Mouse (Mus musculus) olfactory bulb, adult 2 months (tissue): ENCODE measurements around the gene Slc44a3. TPM values are rescaled to one million over a fixed set of nuclear protein-coding genes. Genes with fewer than 3 reads are reported as not detected.

Experiments
- H3K27ac ChIP-seq: fragments of 200-500 bp; 2 replicates; pipeline ENCODE4 v1.5.1; 2012; ENCODE audit warnings: low read depth, low read length; ENCODE audit not compliant: insufficient read depth
- H3K4me1 ChIP-seq: fragments of 200-500 bp; 2 replicates; pipeline ENCODE4 v1.6.1; 2012; ENCODE audit warnings: low read length; ENCODE audit not compliant: control insufficient read depth, insufficient read depth
- H3K4me3 ChIP-seq: fragments of 200-500 bp; 2 replicates; pipeline ENCODE4 v1.5.1; 2012; ENCODE audit warnings: mild to moderate bottlenecking, low read depth, low read length, moderate library complexity; ENCODE audit not compliant: insufficient read depth
- CTCF ChIP-seq: fragments of 200-500 bp; IDR thresholded peaks from 2 replicates; pipeline ENCODE4 v1.5.1; 2012; ENCODE audit warnings: low read depth, mild to moderate bottlenecking, low read length, moderate library complexity; ENCODE audit not compliant: insufficient read depth
- POLR2A ChIP-seq: fragments of 200-500 bp; IDR thresholded peaks from 2 replicates; pipeline ENCODE4 v1.6.1; 2012; ENCODE audit warnings: mild to moderate bottlenecking, low read depth, low read length, moderate library complexity; ENCODE audit not compliant: insufficient read depth
- WGBS: fragments of 180-500 bp; shearing (Covaris S2); methylation state at CpG from one replicate; pipeline ENCODE4 v1.1.7; 2018; 5-methylcytosine and 5-hydroxymethylcytosine counted together
- polyA plus RNA-seq: library from polyadenylated mRNA; stranded (reverse); fragments of >200 nt; gene quantifications from 2 replicates; pipeline ENCODE4 v1.2.4, GENCODE M21; 2012; ENCODE audit warnings: low replicate concordance; ENCODE audit not compliant: missing spikeins, insufficient read depth, insufficient read length

The Slc44a3 gene
- polyA plus RNA-seq, 1 experiment, result not detected

GRCm38 (mm10) chr3:121442288-121442687, 89.9 kb downstream of the Slc44a3 start:
- H3K4me3 ChIP-seq, result no peak overlapping the region
- WGBS, result 73% methylated on average over 5 of the region's 5 CpGs
- TF ChIP-seq POLR2A (no peak), CTCF (no peak)
- peaks cover 38% of the 10 kb centered on the region for H3K4me1 ChIP-seq
- no peak overlapping the region for H3K27ac ChIP-seq

DNA sequence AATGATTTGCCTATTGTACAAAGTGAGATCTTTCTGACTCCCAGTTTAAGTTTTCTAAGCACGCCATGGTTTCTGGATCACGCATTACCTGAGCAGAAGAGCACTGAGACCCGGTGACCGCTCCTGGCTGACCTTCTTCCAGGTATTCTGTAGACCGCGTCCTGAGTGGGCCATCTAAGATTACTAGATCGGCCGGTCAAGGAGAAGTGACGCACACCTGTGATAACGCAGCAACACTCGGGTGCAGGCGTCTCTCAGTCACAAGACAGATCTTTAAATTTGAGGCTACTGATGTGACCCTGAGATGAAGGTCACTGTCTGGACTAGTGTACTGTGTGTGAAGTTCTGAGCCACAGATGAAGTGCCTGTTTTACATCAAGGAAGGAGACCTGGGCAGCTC, 90.7 kb downstream of the Slc44a3 start:
- H3K27ac ChIP-seq, result no peak overlapping the region
- TF ChIP-seq CTCF (no peak), POLR2A (no peak)
- 95% methylated on average over 12 of the region's 12 CpGs for WGBS
- peaks cover 41% of the 10 kb centered on the region for H3K4me1 ChIP-seq
- H3K4me3 ChIP-seq, result no peak overlapping the region

DNA sequence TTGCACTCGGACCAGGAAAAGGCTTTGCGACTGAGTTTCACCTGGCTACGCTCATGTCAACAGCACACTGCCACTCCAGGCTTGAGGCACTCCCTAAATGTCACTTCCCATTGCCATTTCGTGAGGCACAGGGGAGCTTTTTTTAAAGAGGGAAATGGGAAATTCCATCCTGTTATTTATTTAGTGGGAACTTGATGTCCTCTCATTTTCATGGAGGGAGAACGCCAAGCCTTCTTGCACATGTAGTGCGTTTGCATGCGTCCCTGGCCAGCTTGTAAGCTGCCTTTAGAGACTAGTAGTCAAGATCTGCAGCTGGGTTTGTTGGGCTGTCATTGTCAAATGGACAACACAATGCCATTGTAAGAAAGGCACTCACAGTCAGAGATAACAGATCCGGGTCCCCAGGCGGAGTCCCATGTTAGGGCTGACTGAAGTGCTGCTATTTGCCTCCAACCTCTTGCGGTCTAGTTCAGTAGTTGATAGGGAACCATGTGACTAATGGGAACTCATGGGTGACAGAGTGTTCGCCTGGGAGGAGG, 92.5 kb downstream of the Slc44a3 start:
- Histone ChIP-seq H3K27ac (no peak overlapping the region), H3K4me3 (no peak overlapping the region), H3K4me1 (peaks cover 49% of the 10 kb centered on the region)
- TF ChIP-seq POLR2A (no peak), CTCF (no peak)
- 58% methylated on average over 11 of the region's 11 CpGs for WGBS

GRCm38 (mm10) chr3:121437996-121438395, 94.2 kb downstream of the Slc44a3 start:
- Histone ChIP-seq H3K27ac (no peak overlapping the region), H3K4me1 (peaks cover 52% of the 10 kb centered on the region), H3K4me3 (no peak overlapping the region)
- no peak for TF ChIP-seq CTCF
- 61% methylated on average over 7 of the region's 7 CpGs for WGBS

DNA sequence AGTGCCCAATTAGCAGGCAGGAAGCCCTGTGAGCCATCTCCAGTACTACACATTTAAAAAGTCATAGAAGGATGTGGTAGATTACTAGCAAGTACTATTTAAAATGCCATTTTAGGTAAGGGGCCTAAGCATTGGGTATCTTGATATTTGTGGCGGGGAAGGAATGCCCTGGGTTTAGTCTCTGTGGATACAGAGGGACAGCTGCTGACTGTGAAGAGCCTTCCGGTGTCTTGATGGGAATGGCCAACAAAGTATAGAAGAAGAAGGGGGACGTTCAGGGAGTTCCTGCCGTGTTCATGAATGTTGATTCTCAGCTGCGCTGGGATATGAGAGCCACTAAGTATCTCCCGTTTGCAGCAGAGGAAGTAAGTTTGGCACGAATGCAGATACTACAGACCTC, 95.1 kb downstream of the Slc44a3 start:
- Histone ChIP-seq H3K4me1 (peaks cover 52% of the 10 kb centered on the region), H3K4me3 (no peak overlapping the region), H3K27ac (no peak overlapping the region)
- TF ChIP-seq CTCF, result no peak
- no peak for TF ChIP-seq POLR2A
- WGBS, result 47% methylated on average over 7 of the region's 7 CpGs

DNA sequence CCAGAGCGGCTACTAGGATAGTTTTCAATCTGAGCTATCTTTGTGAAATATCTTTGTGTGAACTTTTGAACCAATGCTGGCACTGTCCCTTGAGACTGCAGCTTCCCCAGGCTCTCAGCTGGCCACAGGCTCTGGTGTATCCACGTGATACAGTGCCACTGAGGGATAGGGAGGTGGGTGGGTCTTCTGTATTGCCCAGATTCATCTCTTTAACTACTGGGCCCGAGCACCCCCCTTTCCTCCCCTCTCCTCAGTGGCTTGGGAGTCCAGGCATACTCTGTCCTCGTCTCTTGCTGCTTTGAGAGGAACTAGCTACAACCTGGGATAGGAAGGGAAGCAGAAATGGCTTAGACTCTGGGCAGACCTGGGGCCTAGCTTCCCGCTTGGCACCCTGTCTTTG, 96.9 kb downstream of the Slc44a3 start:
- H3K4me1 ChIP-seq, result peaks cover 49% of the 10 kb centered on the region
- H3K4me3 ChIP-seq, result no peak overlapping the region
- H3K27ac ChIP-seq, result 0 out of 2 replicates have a peak overlapping the region, but pooled peaks have one; percentile 16
- WGBS, result 39% methylated on average over 5 of the region's 5 CpGs
- TF ChIP-seq POLR2A (no peak), CTCF (no peak)

GRCm38 (mm10) chr3:121433968-121434533, 98.2 kb downstream of the Slc44a3 start:
- TF ChIP-seq POLR2A, result no peak
- no peak for TF ChIP-seq CTCF
- peak overlapping the region; percentile 11 for H3K27ac ChIP-seq
- no peak overlapping the region for H3K4me3 ChIP-seq
- WGBS, result 25% methylated on average over 8 of the region's 8 CpGs
- H3K4me1 ChIP-seq, result peaks cover 36% of the 10 kb centered on the region

- TF ChIP-seq CTCF, result no peak
- TF ChIP-seq POLR2A, result no peak
- 66% methylated on average over 6 of the region's 6 CpGs for WGBS
- Histone ChIP-seq H3K4me1 (peaks cover 33% of the 10 kb centered on the region), H3K27ac (peak overlapping the region; percentile 11; the same call in 1 of the 2 replicates), H3K4me3 (no peak overlapping the region)
These were observed 98.8 kb downstream of the Slc44a3 start for GRCm38 (mm10) chr3:121433359-121433758.

DNA sequence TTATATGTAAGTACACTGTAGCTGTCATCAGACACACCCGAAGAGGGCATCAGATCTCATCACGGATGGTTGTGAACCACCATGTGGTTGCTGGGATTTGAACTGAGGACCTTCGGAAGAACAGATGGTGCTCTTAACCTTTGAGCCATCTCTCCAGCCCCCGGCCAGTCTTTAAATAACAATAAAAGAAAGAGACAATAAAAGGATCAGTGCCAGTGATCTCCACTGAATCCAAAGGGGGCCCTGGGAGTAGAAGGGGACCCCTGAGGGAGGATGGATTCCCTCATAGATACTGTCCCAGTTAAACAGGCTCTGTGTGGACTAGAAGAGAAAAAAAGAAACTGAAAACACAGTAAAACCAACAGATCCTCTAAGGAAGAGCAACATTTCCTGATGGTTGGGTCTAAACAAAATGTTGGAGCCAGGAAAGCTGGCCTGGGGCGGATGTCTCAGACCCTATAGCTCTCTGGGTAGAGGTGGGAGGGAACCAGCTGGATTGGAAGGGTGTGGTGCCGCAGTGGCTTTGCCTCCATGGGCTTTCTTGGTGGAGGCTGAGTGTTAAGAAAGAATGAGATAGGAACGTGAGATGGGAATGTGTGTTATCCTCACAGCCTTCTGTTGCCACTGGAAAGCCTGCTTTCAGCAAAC, 101.8 kb downstream of the Slc44a3 start:
- H3K4me3 ChIP-seq, result no peak overlapping the region
- no peak overlapping the region for H3K27ac ChIP-seq
- TF ChIP-seq POLR2A (no peak), CTCF (no peak)
- 43% methylated on average over 7 of the region's 7 CpGs for WGBS
- H3K4me1 ChIP-seq, result peaks cover 24% of the 10 kb centered on the region
